Mouse (Mus musculus) cerebellum, adult 2 months (tissue): Measurements from ENCODE around the gene Rab31.

Source experiments
- CTCF ChIP-seq: fragments of 200-500 bp; IDR thresholded peaks from 2 replicates; pipeline ENCODE4 v1.5.1; 2011; ENCODE audit warnings: low read depth, mild to moderate bottlenecking, control low read depth, low read length, moderate library complexity, borderline replicate concordance; ENCODE audit not compliant: insufficient read depth
- POLR2A ChIP-seq: fragments of 200-500 bp; IDR thresholded peaks from 2 replicates; pipeline ENCODE4 v1.6.1; 2011; ENCODE audit warnings: low read length, control low read depth, borderline replicate concordance; ENCODE audit not compliant: insufficient read depth

GRCm38 (mm10) chr17:65782551-65783141 is 10.1 kb upstream of the Rab31 start, which contains the start of gene Ppp4r1:
- peak; percentile 31; the same call in 1 of the 2 replicates for TF ChIP-seq POLR2A
- peak; percentile 25; the same call in 1 of the 2 replicates for TF ChIP-seq CTCF
